Mouse (Mus musculus) kidney, adult 11 months (tissue): Measurements from ENCODE around the gene Cradd.

ENCODE experiments used
- DNase-seq: peaks from one replicate; pipeline ENCODE4 v3.0.0; 2022

Gene Cradd

DNA sequence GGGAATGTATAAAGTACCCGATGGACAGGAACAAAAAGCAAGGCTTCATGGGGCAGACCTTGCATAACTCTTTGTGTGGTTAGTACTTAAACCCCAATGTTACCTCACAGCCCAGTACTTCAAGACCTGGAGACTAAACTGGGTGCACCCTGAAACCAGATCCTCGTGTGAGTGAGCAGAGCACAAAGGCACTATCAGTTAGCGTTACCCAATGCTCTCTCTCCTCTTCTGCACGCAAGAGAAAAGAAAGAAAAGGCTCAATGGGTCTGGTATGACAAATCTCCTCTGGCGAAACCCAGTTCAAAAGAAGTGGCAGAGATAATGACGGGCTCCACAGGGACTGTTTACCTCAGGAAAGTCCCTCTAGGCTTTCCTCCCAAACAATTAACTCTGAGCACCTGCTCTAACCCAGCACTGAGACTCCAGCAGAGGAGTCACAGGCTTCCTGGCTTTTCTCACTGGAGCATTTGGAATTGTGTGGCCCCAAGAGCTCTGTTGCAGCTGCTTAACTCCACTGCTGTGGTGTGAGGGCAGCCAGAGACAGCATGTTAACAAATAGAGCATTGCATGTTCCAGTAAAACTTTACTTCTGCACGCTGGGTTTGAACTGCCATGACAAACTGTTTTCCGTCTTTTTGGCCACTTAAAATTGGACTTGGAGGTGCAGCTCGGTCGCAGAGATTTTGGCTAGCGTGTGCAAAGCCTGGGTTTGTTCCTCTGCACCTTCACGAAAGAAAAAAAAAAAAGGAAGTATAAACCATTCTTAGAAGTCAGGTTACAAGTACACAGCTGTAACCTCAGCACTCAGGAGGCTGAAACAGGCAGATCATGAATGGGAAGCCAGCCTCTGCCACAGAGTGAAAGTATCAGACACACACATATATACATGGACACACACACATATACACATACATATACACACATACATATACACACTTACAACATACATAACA is 21.4 kb downstream of the Cradd start:
- no peak for DNase-seq

DNA sequence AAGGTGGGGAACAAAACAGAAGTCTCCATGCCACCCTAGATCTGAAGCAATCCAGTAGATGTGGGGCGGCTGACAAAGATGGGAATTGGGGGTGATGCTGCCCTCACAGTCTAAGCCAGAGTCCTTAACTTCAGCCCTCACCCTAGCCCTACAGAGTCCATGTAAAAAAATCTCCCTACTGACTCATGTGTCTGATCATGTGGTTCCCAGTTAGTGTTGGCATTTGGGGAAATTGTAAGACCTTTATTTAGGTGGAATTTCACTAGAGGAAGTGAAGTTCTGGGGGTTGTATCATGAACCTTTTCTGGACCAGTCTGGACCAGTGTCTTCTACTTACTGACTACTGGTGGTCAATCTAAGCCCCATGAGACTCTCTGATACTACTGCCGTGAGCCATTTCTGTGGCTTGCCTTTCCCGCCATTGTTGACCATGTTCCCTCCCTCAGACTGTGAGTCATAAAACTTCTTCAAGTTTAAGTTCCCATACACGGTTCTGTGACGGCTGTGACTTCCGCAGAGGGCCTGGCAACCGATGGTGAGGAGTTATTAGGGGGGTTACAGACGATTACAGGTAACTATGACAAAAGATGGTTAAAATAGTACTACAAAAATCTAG is 23.6 kb downstream of the Cradd start:
- DNase-seq, result no peak

DNA sequence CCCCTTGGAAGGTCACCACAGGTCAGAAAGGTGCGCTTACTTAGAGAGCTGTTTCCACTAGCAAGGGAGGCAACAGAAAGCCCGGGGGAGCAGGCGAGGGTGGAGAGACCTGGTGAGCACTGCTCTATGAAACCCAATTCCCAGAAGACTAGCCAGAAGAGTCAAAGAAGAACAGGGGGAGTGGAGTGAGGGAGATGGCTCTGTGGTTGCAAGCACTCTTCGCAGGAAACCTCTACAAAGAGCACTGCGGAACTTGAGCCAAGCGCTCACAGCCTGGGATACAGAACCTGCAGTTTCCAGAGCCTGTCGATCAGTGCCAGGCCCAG is 24.2 kb downstream of the Cradd start:
- DNase-seq, result no peak

DNA sequence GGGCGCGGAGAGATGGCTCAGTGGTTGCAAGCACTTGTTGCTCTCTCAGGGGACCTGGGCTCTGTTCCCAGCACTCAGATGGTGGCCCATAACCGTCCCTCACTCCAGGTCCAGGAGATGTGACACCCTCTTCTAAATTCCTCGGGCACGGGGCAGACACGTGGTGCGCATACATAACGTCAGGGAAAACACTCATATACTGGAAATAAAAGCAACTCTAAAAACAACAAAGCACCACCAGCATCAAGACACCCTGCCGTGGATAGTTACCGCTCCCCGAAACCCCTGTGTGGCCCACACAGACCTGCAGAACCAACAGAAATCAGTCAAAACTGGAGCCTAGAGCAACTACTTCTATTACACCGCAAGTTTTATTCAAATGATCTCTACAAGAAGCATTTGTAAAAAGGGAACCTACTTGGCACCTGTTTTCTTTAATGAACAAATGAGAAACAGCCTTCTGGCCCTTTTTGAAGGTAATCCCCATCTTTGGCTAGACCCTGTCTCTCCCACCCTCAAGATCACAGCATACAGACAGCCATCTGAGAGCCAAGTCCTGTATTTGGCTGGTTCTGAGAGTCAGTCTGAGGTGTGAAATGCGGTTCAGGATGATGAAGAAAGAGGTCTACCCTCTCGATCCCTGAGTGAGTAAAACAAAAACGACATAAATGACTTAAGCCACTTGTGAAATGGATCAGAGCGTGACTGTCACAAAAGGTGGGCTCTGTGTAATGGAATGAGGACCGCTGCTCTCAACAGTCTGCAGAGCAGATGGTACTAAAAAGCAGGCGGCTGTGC is 24.7 kb downstream of the Cradd start:
- no peak for DNase-seq

DNA sequence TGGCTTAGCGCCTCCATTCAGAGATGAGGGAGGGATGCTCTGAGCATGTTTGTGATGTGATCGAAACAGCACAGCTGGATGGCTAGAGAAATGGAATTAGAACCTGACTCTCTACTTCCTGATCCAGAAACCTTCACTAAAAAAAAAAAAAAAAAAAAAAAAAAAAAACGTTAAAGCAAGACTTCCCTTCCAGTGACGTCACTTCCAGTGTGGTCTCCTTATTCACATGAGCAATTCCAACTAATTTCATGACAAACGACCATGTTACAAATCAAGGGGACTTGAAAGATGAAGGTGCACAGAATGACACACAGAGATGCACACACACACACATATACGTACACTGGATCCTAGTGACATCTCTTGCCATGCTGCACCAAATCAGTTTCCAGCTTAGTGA is 25.4 kb downstream of the Cradd start:
- DNase-seq, result no peak

DNA sequence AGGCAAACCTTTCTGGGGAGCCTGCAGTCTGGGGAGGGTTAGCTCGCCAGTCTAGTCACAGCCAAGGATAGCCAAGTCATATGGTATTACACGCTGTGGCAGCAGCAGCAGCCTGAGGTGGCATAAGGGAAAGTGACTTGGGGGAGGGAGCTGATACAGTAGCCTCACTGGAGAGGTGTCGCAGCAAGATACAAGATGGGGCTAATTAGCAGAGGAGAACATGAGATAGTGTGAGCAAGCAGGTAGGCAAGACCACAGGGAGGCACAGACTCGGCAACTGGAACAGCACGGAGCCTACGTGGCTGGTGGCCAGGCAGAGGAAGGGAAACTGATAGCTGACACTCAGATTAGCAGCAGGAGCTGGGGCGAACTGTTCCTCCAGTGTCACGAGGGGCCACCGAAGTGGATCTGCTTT is 26.2 kb downstream of the Cradd start:
- no peak for DNase-seq

DNA sequence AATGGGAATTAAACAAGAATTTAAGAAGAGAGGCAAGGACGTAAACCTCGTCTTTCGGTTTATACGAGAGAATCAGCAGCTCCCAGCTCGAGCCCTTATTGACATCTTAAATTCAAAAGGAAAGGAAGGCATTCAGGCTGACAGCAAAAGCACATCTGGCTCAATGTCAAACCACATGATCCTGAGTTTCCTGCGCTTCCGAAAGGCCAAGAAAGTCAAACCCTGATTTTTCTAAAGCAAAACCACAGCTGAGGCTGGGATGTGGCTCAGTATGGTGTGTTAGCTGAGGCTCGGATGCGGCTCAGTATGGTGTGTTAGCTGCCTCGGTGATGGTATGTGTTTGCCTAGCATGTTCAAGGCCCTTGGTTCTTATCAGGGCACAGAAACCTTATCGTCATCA is 26.9 kb downstream of the Cradd start:
- DNase-seq, result peak; percentile 25

DNA sequence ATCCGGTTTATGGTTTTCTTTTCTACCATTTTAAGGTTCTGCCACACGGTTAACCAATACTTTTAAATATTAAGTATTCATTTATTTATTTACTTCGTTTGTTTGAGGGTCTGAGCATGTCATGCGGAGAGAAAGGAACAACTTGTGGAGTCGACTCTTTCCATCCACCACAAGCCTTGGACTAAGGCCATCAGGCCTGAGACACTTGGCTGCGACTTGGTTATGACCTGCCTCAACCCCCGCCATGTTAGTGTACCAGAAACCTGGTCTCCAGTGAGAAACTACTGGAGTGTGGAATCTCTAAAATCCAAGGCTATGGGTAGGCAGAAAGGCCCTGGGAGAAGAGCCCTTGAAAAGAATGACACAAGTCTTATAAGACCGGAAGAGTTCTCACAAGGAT is 30.7 kb downstream of the Cradd start:
- no peak for DNase-seq

DNA sequence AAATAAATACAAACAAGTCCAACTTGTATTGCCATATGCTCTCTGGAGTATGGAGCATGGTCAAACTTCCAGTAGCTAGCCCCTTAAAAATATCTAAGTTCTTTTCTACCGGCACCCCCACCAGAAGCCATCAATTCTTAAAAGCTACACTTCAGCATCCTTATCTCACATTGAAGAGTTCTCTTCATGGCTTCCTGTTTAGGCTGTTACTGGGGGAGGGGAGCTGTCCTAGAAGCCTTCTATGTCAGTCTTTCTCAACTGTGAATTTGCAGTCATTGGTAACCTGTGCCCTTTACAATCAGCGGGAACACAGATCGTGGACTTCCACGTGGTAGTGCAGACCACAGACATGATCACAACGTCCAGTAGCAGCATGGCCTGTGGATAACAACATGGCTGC is 31.7 kb downstream of the Cradd start:
- DNase-seq, result no peak

DNA sequence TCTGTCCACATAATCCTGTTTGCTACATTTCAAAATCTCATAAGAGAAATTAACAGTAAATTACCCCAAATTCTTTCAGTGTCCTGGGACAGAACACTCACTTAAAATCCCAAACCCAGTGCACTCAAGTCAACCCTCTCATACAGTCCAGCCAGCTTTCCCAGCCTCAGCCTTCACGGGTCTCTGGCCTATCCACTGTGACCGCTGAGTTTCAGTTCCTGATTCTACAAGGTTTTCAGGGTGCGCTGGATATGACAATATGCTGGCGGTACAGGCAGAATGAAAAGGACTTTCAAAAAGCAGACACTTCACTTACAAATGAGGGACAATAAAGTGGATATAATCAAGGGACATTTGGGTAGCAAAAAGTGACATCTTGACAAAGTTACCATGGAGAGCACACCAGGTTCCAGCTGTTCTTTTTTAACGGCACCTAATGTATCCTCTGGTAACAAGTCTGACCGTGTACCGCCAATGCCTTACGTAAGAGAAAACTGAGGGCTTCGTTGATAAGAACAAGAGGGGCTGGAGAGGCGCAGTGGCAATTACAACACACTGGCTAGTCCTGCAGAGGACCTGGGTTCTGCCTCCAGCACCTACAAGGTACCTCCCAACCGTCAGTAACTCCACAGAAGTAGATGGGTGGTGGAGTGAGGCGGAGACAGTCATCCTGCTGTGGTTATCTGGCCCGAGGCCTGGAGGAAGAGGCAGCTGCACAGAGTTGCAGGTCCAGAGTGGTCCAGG is 32.6 kb downstream of the Cradd start:
- DNase-seq, result no peak

DNA sequence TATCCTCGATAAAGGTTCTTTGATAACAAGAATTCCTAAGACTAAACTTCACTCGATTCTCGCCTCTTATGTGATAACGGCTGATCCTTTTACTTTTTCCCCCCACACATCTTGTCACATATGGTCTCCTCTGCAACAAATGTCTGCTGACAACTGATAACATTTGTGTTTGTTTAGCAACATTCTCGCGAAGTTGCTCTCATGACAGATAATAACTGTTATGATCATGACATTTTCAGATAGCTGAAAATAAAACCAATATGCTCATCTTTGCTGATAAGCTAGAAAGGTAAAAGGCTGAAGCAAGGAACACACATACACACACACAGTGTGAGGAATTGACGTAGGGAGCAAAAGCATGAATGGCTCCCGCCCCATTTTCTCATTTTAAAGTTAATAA is 34.1 kb downstream of the Cradd start:
- no peak for DNase-seq

DNA sequence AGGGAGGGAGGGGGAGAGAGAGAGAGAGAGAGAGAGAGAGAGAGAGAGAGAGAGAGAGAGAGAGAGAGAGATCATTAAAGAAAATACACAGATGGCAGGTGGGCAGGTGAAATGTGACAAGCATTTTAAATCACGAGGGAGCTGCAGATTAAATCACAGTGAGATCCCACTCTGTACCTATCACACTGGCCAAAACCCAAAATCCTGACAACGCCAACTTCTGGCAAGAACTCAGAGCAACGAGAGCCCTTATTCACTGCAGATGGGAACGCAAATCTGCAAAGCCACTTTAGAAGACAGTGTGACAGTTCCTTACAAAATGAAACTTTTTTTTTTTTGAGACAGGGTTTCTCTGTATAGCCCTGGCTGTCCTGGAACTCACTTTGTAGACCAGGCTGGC is 35.7 kb downstream of the Cradd start:
- no peak for DNase-seq

DNA sequence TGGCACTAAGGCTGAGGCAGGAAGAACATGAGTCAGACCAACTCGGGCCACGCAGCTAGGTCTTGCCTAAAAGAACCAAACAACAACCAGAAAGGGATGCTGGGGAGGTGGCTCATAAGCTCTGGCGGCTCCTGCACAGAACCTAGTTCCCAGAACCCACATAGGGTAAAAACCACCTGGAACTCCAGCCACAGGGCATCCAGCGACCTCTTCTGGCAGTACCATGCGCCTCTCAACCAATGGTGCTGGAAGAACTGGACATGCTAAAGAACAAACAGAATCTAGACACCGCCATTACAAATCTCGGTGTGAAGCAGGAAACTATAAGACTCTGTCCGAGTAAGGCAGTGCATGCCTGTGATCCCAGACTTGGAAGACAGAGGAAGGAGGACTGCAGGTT is 36.6 kb downstream of the Cradd start:
- DNase-seq, result no peak

DNA sequence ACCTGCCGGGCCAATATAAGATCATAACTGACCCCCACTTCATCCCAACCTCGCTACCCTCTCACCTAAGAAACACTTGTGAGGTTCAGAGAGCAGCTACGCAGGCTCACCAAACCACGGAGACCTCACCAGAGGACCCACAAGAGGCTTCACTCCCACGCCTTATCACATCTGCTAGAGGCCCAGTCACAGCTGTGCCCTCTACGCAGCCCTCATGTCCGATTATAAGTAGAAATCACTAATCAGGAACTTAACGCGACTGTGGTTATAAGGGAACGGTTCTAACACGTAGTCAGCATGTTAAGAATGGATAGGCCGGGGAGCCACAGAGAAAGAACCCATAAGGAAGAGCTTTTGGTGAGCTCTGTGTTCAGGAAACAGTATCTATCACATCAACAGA is 40.5 kb downstream of the Cradd start:
- no peak for DNase-seq

DNA sequence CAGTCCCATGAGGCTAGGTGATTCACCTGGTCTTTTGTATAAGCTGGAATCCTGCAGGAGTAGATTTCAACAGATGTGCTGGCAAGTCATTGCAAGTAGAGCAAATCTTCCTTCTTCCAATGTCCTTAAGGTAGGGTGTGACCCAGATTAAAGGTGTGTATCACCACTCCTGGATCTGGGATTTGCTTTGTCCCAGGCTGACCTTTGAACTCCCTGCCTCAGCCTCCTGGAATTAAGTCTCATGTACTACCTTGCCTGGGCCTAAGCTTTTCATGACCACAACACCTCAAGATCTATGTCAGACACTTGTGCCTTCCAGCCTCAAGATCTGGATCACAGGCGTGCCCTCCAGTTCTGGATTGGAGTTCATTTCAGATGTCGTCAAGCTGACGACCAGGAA is 41.9 kb downstream of the Cradd start:
- DNase-seq, result no peak

DNA sequence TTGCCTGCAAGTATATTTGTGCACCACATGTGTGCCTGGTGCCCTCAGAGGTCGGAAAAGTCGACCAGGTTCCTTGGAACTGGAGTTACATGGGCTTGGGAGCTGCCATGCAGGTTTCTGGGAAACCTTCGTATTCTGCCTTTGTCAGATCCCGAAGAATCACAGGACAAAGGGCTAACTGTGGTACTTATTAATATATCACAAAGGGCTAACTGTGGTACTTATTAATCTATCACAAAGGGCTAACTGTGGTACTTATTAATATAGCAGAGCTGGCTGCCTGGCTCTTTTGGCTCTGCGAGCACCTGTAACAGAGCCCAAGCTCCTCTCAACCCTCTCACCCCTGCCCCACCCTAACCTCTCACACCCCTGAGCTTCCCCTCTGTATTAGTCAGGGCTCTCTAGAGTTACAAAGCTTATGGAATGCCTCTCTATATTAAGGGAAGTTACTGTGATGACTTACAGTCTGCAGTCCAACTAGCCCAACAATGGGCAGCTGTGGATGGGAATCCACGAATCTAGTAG is 42.4 kb downstream of the Cradd start:
- no peak for DNase-seq

DNA sequence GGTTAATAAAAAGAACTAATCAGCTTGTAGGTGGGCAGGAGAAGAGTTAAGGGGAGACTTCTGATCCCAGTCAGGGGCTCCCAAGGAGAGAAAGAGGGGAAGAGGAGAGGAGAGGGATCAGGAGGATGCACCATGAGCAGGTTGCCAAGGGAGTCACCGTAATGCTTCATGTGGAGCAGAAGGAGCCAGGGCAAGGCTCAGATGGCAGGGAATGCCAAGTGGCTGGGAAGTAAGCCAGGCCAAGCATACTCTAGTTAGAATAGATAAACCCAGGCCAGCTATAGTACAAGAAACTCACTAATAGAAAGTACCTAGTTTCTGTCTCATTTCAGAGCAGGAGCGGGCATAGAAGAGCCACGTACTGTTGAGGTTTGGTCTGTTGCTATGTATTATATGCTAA is 43.6 kb downstream of the Cradd start:
- peak; percentile 60 for DNase-seq

DNA sequence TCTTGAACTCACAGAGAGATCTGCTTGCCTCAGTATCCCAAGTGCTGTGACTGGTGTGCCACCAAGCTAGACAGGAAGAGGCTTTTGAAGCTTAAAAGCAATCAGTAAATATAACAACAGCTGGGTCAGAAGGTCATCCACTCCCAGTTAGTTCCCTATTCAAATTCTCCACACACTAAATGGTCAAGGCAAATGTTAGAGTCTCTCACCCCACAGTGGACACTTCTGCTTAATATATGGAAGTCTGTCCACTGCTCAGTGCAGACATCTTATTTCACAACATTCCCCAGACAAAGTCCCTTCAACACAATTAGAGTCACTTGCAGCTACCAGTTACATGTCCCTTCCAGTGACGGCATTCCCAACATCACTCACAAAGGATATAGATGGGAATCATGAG is 44.5 kb downstream of the Cradd start:
- no peak for DNase-seq

DNA sequence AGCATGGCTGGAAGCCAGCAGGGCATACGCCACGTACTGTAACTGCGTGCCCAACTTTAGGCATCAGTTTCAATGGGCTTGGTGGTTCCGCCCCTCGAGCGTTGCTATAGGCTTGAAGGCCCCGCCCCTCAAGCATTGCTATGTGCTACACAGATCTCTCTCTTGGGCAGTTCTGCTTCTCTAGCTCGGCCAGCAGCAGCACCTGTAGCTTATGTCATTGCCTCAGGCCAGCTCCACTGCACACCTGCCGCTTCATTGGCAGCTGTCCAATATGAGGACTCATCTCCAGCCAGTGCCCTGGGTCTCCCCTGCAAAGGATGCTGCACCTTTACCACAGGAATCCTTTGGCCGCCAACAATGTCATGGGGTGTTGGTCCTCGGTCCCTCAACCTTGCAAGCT is 45.8 kb downstream of the Cradd start:
- no peak for DNase-seq

DNA sequence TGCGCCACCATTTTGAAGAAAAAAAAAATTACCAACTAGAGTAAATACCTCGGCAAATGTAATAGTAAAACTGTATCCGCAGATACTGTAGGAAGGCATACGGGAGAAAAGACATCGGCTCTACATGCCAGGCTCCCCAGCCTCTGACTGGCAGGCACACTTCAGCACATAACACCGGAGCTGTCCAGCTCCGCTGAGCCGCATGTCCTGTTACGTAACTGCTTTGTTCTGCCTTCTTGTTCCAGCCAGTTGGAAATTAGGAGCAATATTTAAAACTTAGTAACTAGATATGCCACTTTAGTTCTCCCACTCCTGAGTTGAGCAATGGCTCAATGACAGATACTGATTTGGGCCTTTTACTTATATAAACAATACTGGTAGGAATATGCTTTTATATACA is 48.4 kb downstream of the Cradd start:
- no peak for DNase-seq

DNA sequence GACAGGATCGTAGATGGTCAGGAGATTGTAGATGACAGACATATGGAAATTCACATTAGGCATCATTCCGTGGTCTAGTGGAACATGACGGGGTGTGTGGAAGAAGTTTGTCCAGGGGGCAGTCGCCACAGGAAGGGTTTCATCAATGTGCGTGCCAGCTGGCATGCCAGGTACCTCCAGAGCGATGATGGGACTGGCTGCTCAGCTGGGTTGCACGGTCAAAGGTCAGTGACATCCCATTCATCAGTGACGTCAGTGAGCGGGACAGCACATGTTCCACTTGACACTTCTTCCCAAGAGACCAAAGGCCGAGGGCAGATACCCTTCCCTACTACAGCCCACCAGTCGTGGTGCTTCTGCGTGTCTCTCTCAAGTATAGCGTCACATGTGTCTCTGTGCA is 50.7 kb downstream of the Cradd start:
- DNase-seq, result no peak

DNA sequence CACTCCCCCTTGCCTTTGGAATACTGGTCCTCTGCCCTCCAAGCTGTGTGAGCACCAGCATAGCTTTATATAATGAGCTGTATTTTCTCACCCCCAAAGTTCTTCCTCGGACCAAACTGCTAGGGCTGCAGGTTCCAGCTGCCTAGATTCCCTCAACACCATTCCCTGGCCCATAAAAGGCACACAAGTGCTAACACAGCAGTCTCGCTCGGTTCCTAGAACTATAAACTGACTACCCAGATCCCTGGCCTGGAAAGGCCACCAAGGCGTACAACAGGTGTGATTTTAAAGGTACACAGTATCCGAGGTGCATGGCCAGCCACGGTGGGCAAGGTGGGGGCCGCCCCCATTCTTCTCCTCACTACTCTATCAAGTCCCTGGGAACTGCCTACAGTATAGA is 54.8 kb downstream of the Cradd start:
- no peak for DNase-seq

DNA sequence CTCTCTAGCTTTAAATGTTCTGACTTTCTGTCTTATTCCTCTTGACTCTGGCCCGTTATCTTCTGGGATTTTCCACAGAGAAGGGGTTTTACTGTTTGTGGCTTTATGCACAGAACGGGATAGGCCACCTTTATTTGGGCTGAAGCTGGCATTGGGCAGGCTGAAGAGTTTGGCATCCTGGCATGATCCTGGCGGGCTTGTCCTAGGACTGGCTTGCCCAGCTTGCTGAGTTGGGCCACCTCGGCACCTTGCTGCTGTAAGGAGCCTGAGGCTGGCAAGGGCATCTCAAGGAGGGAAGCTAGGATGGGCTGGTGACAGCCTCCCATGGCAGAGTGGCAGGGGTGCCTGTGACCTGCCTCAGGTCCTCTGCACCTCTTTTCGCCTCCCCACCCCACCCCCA is 55.6 kb downstream of the Cradd start:
- DNase-seq, result no peak
